Mouse (Mus musculus) small intestine, adult 2 months (tissue): ENCODE measurements around the gene Gpr135.
"Not testable (repeated sequence)": the region's sequence is repeated elsewhere in the genome, so short reads cannot be mapped to it uniquely, and the experiment has no call there.

Experiments
- CTCF ChIP-seq: fragments of 200-500 bp; IDR thresholded peaks from 2 replicates; pipeline ENCODE4 v1.5.1; 2012; ENCODE audit warnings: low read depth, mild to moderate bottlenecking, control low read depth, inconsistent platforms, low read length, moderate library complexity, mixed read lengths; ENCODE audit not compliant: insufficient replicate concordance, insufficient read length; ENCODE audit errors: extremely low read depth
- POLR2A ChIP-seq: fragments of 200-500 bp; IDR thresholded peaks from 2 replicates; pipeline ENCODE4 v1.6.1; 2012; ENCODE audit warnings: low read depth, mild to moderate bottlenecking, control low read depth, inconsistent platforms, low read length, moderate library complexity

DNA sequence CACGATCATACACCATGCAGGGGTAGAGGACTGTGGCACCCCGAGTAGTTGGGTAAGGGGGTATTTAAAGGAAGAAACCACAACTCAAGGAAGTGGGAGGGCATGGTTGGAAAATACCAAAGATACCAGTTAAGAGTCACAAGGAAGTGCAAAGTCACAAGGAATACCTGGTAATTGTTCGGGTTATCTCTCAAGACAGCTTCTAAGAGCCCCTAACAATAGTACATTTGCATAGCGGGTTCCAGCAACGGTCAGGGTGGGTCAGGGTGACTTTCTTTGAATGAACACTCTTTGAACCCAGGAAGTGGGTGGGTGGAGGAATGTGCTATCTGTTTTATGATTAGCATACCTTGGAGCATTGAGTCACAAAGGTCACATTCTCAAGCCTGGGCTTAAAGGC, 20.8 kb downstream of the Gpr135 start:
- TF ChIP-seq POLR2A, CTCF: not testable (repeated sequence)
